Mouse (Mus musculus) ES-E14 (cell line): Measurements from ENCODE around the gene Nudt19.

Experiments
- CHD2 ChIP-seq: IDR thresholded peaks from 2 replicates; pipeline ENCODE4 v1.6.1; 2014; ENCODE audit warnings: mild to moderate bottlenecking, low read depth, low read length, inconsistent platforms
- HCFC1 ChIP-seq: IDR thresholded peaks from 2 replicates; pipeline ENCODE4 v1.6.1; 2012; ENCODE audit warnings: low read length, inconsistent platforms, borderline replicate concordance; ENCODE audit not compliant: insufficient read depth
- MAFK ChIP-seq: IDR thresholded peaks from 2 replicates; pipeline ENCODE4 v1.6.1; 2014; ENCODE audit warnings: mild to moderate bottlenecking, low read depth, low read length, inconsistent platforms; ENCODE audit not compliant: insufficient read depth

DNA sequence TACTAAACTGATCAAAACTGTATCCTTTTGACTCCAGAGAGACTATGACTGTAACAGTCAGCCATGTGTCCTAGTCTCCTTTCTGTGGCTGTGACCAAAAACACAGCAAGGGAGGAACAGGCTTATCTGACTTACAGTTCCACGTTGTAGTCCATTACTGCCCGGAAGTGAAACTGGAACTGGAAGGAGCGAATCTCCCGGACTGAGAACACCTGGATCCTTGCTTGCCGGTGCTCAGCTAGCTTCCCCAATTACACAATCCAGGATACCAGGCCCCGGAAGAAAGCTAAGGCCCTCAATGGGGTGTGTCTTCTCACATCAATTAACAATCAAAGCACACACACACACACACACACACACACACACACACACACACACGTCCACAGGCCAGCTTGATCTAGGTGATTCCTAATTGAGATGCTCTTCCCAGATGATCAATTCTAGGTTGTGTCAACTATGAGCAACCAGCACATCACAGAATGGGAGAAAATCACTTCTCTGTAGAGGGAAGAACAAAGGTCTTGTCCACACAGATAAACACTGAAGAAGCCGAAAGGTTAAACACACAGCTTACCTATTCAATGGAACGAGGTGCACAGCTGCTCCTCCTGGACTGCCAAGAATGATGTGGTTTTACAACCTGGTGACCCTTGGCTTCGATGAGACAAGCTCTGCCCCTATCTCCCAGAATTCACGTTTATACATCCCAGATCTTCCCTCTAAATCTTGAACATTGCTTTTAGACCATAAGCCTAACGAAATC is 20.2 kb downstream of the Nudt19 start:
- no peak for TF ChIP-seq CHD2
- TF ChIP-seq HCFC1, result no peak
- TF ChIP-seq MAFK, result no peak
